Comparison of ENCODE assay signal across 18 mouse cellular contexts in genomic region chr12:82324621-82325020, GRCm38 (mm10).
"Had no signal": no experiment of that assay in that cellular context is flagged by ENCODE, and none has a peak within 500 bp of the region (broad histone marks: within the 10 kb centered on the region; RNA-seq: fewer than 3 reads in every experiment).

No protein-coding gene starts in this region.

- H3K9ac ChIP-seq: liver, embryonic 13.5 days; lung, embryonic 14.5 days; midbrain, embryonic 12.5 days; midbrain, embryonic 15.5 days; neural tube, embryonic 12.5 days; neural tube, embryonic 15.5 days had no signal

- H3K9me3 ChIP-seq: liver, embryonic 13.5 days; midbrain, embryonic 12.5 days; midbrain, embryonic 15.5 days; neural tube, embryonic 12.5 days; neural tube, embryonic 15.5 days had no signal

- H3K4me3 ChIP-seq: left cerebral cortex, adult 2 months; liver, embryonic 13.5 days; midbrain, embryonic 12.5 days; midbrain, embryonic 15.5 days; neural tube, embryonic 12.5 days; neural tube, embryonic 15.5 days had no signal

- H3K27me3 ChIP-seq: liver, embryonic 13.5 days; midbrain, embryonic 12.5 days; midbrain, embryonic 15.5 days; neural tube, embryonic 12.5 days; neural tube, embryonic 15.5 days had no signal

- H3K4me2 ChIP-seq: liver, embryonic 13.5 days; lung, embryonic 14.5 days; midbrain, embryonic 12.5 days; midbrain, embryonic 15.5 days; neural tube, embryonic 12.5 days; neural tube, embryonic 15.5 days had no signal

- DNase-seq: kidney, postnatal 10 days; layer of hippocampus, postnatal 36 days; liver, embryonic 13.5 days; lung, embryonic 14.5 days; right cerebral cortex, adult 18-20 months; right cerebral cortex, postnatal 14 days; right cerebral cortex, postnatal 4 days; thymus, adult 2 months; thymus, postnatal 25 days had no signal

- H3K36me3 ChIP-seq: liver, embryonic 13.5 days; midbrain, embryonic 12.5 days; midbrain, embryonic 15.5 days; neural tube, embryonic 12.5 days; neural tube, embryonic 15.5 days had no signal

- ATAC-seq: intestine, embryonic 16.5 days; lung, postnatal 0 days; midbrain, embryonic 15.5 days had no signal

- H3K4me1 ChIP-seq: midbrain, embryonic 12.5 days; midbrain, embryonic 15.5 days; neural tube, embryonic 12.5 days; neural tube, embryonic 15.5 days had no signal

- H3K27ac ChIP-seq: left cerebral cortex, adult 2 months; liver, embryonic 13.5 days; macrophage; midbrain, embryonic 12.5 days; midbrain, embryonic 15.5 days; neural tube, embryonic 12.5 days; neural tube, embryonic 15.5 days; stomach, postnatal 0 days had no signal
